Mouse (Mus musculus): ENCODE measurements around the gene Sval1. TPM values are rescaled to one million over a fixed set of nuclear protein-coding genes. Genes with fewer than 3 reads are reported as not detected.

Gene Sval1
- polyA plus RNA-seq (2015; fragmentation: Nextera tagmentation; extraction: Ambion mirVana), result not detected in 2 replicates

DNA sequence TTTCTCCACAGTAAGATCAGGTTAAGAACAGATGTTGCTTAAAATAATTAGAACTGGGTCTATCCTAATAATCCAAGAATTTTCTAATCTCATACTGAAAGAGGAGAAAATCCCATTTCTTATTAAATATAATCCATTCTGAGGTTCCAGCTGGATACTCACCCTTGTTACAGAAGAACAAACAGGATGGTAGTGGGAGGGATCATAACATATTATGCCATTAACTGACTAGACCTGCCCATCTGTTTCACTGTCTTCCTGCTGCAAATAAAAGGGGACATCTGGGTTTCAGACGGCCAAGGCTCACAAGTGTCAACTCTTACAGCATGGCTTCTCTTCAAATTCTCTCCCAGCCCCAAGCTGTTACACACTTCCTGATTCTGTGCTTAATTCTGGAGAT lies at the start of gene Sval1:
TSS of gene Sval1 (plus strand) at position 301 of the 400 bp plus-strand sequence.
- ATAC-seq (ENCODE audit: insufficient number of reproducible peaks, low FRiP score, low TSS enrichment, low read depth), result no peak
- Histone ChIP-seq H3K36me3 (no peaks in the 10 kb centered on the region), H3K4me2 (no peak within 1 kb of the TSS), H3K4me1 (no peaks in the 10 kb centered on the region), H3K9me3 (no peaks in the 10 kb centered on the region), H3K27ac (no peak within 1 kb of the TSS), H3K27me3 (no peaks in the 10 kb centered on the region), H3K4me3 (no peak within 1 kb of the TSS), H3K9ac (no peak within 1 kb of the TSS)
- 30% methylated on average over 1 of the region's 1 CpGs for WGBS

DNA sequence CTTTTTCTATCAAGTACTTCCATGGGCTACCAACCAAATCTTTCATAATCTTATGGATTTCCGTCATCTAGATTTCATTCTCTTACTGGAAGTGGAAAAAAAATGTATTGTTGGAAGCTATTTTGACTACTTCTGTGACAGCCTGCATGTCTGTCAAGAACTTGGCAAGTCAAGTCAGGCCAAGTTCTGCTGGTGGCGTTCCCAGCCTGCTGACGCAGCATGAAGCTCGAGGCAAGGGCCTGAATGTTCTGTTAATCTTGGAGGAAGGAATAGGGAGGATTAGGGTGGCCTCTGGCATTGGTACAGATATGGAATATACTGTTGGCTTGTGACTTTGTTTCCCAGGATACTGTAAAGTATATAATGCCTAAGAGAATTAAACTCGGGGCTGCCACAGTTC lies 39.8 kb upstream of the Sval1 start:
- Histone ChIP-seq H3K27ac (no peak overlapping the region), H3K27me3 (no peaks in the 10 kb centered on the region), H3K4me1 (no peaks in the 10 kb centered on the region), H3K9ac (no peak overlapping the region), H3K9me3 (no peaks in the 10 kb centered on the region), H3K4me2 (no peak overlapping the region), H3K36me3 (no peaks in the 10 kb centered on the region), H3K4me3 (no peak overlapping the region)
- ATAC-seq (ENCODE audit: insufficient number of reproducible peaks, low FRiP score, low TSS enrichment, low read depth), result no peak
- WGBS, result 80% methylated on average over 5 of the region's 5 CpGs

DNA sequence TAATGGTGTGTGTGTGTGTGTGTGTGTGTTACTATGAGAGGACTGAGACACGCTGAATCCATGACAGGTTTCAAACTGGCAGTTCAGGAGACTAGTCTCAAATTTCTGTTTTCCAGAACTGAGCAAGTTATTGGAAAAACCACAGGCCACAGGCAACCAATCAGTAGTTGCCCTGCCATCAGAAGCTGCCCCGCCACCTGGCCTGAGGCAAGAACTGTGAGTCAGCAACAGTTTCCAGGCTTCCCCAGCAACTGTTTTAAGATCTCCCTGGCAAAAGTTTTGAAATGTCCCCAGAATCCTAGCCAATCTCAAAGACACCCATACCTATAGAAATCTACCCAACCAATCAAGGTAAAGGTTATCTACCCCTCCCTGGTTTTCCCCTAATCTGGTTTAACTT lies 36.5 kb upstream of the Sval1 start:
- no peaks in the 10 kb centered on the region for H3K4me1 ChIP-seq
- no peak overlapping the region for H3K27ac ChIP-seq
- no peak overlapping the region for H3K9ac ChIP-seq
- ATAC-seq (ENCODE audit: insufficient number of reproducible peaks, low FRiP score, low TSS enrichment, low read depth), result no peak
- no peak overlapping the region for H3K4me3 ChIP-seq
- 73% methylated on average over 2 of the region's 2 CpGs for WGBS
- H3K4me2 ChIP-seq, result no peak overlapping the region
- H3K27me3 ChIP-seq, result no peaks in the 10 kb centered on the region
- no peaks in the 10 kb centered on the region for H3K36me3 ChIP-seq
- no peaks in the 10 kb centered on the region for H3K9me3 ChIP-seq

DNA sequence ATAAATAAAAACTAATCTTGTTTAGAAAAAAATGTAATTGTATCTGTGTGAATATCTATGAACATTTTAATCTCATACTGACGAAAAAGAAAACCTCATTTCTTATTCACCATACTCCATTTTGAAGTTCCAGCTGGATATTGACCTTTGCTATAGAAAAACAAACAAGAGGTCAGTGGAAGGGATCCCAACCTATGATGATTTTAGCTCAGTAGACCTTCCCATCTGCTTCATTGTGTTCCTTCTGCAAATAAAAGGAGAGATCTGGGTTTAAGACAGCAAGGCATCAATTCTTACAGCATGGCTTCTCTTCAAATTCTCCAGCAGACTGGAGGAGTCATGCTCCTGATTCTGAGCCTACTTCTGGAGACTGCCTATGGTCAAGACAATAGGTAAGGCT lies 16.4 kb downstream of the Sval1 start, which contains the start of gene Sval3:
TSS of gene Sval3 (plus strand) at position 301 of the 400 bp plus-strand sequence.
- 65% methylated on average over 1 of the region's 1 CpGs for WGBS
- H3K36me3 ChIP-seq, result no peaks in the 10 kb centered on the region
- ATAC-seq (ENCODE audit: insufficient number of reproducible peaks, low FRiP score, low TSS enrichment, low read depth), result no peak
- H3K4me2 ChIP-seq, result no peak within 1 kb of the TSS
- H3K4me1 ChIP-seq, result no peaks in the 10 kb centered on the region
- no peak within 1 kb of the TSS for H3K27ac ChIP-seq
- H3K27me3 ChIP-seq, result no peaks in the 10 kb centered on the region
- H3K9me3 ChIP-seq, result no peaks in the 10 kb centered on the region
- H3K4me3 ChIP-seq, result no peak within 1 kb of the TSS
- no peak within 1 kb of the TSS for H3K9ac ChIP-seq

Other genes with a start within 250 kb of the Sval1 start
- 0.58 and 2.2 TPM in 2 replicates for gene Kel, start 247.3 kb upstream of the Sval1 start, polyA plus RNA-seq (2015; fragmentation: Nextera tagmentation; extraction: Ambion mirVana)
- not detected in 2 replicates for gene Olfr459, start 176.5 kb upstream of the Sval1 start, polyA plus RNA-seq (2015; fragmentation: Nextera tagmentation; extraction: Ambion mirVana)
- gene Pip, start 104.1 kb upstream of the Sval1 start, polyA plus RNA-seq (2015; fragmentation: Nextera tagmentation; extraction: Ambion mirVana), result not detected in 2 replicates
- not detected in 2 replicates for gene Sval2, start 98.6 kb upstream of the Sval1 start, polyA plus RNA-seq (2015; fragmentation: Nextera tagmentation; extraction: Ambion mirVana)
- not detected in 2 replicates for gene Sval3, start 16.5 kb downstream of the Sval1 start, polyA plus RNA-seq (2015; fragmentation: Nextera tagmentation; extraction: Ambion mirVana)
- not detected in 2 replicates for gene Sva, start 86.8 kb downstream of the Sval1 start, polyA plus RNA-seq (2015; fragmentation: Nextera tagmentation; extraction: Ambion mirVana)
- not detected in 2 replicates for gene Tas2r139, start 189.3 kb downstream of the Sval1 start, polyA plus RNA-seq (2015; fragmentation: Nextera tagmentation; extraction: Ambion mirVana)

Data from limb, embryonic 15.5 days (tissue).